Mouse (Mus musculus): Measurements from ENCODE around the gene Gm7029.

GRCm38 (mm10) chr17:33915671-33916250, 42.1 kb downstream of the Gm7029 start, which contains the start of the genes Tapbp and Zbtb22:
- no peak for TF ChIP-seq CTCF (IDR thresholded peaks at IDR 0.05; ENCODE audit: low read depth)
- peak; percentile 86 for TF ChIP-seq EP300 (IDR thresholded peaks at IDR 0.05; ENCODE audit: low read depth)

All from heart, postnatal 0 days (tissue).